In genomic region chr1:134561770-134562143, GRCm38 (mm10) we compare ENCODE assay signal across 9 mouse cellular contexts. TPM values are rescaled to one million over a fixed set of nuclear protein-coding genes. Genes with fewer than 3 reads are reported as not detected.
DNase-seq lines count a peak whose midpoint lies in the region; ATAC-seq and TF ChIP-seq lines count a peak whose summit lies in the region.
"Had no signal": no experiment of that assay in that cellular context is flagged by ENCODE, and none has a peak within 500 bp of the region (broad histone marks: within the 10 kb centered on the region; RNA-seq: fewer than 3 reads in every experiment).

No protein-coding gene starts in this region.

- no peaks in the 10 kb centered on the region for H3K27me3 ChIP-seq in embryonic facial prominence, embryonic 11.5 days (ENCODE audit: control insufficient read depth, insufficient read depth, low read length)
- H3K27me3 ChIP-seq in myocyte (ENCODE audit: control insufficient read depth, insufficient read depth, insufficient read length), result no peaks in the 10 kb centered on the region

- H3K4me3 ChIP-seq in layer of hippocampus, adult 2 months, result peak overlapping the region; percentile 80
- H3K4me3 ChIP-seq in embryonic facial prominence, embryonic 11.5 days (ENCODE audit: low read depth, low read length), result peak overlapping the region; percentile 80
- peak overlapping the region; percentile 49 for H3K4me3 ChIP-seq in myocyte

- no peaks in the 10 kb centered on the region for H3K36me3 ChIP-seq in embryonic facial prominence, embryonic 11.5 days (replicated peaks; ENCODE audit: control insufficient read depth, insufficient read depth, low read depth, low read length)
- H3K36me3 ChIP-seq in myocyte (ENCODE audit: control insufficient read depth, insufficient read depth), result no peaks in the 10 kb centered on the region

- peak overlapping the region; percentile 59 for H3ac ChIP-seq in myocyte (ENCODE audit: control insufficient read depth, insufficient read length)

- ATAC-seq in embryonic facial prominence, embryonic 11.5 days (replicated peaks; ENCODE audit: insufficient number of reproducible peaks, low FRiP score, low TSS enrichment, low read depth), result no peak
- ATAC-seq in CD4-positive, CD25-positive, alpha-beta regulatory T cell, adult 4 months, result no peak

- peak overlapping the region; percentile 58 for H3K4me2 ChIP-seq in embryonic facial prominence, embryonic 11.5 days (ENCODE audit: low read depth, low read length)
- peak overlapping the region; percentile 58 for H3K4me2 ChIP-seq in myocyte (ENCODE audit: low read depth)

- DNase-seq in layer of hippocampus, adult 2 months (ENCODE audit: low spot score in 2 of 2), result no peak
- DNase-seq in layer of hippocampus, adult 9-11 months, result no peak
- no peak for DNase-seq in embryonic facial prominence, embryonic 11.5 days (ENCODE audit: low spot score)
- DNase-seq in induced T-regulatory cell, adult 2 months (ENCODE audit: low read depth), result peak; percentile 14
- no peak for DNase-seq in urinary bladder, adult 2 months (ENCODE audit: low spot score)
- no peak for DNase-seq in spleen, postnatal 4 days (ENCODE audit: low spot score in 2 of 2)

- no peak for TF ChIP-seq POLR2A in myocyte (IDR thresholded peaks at IDR 0.05; ENCODE audit: insufficient read length, low read depth)

- no peak for TF ChIP-seq CTCF in layer of hippocampus, adult 2 months (conservative IDR thresholded peaks at IDR 0.05)

- no peaks in the 10 kb centered on the region for H3K4me1 ChIP-seq in embryonic facial prominence, embryonic 11.5 days (ENCODE audit: control insufficient read depth, insufficient read depth, low read length)

- H3K79me2 ChIP-seq in myocyte (ENCODE audit: control insufficient read depth, insufficient read depth), result peaks cover 51% of the 10 kb centered on the region

- peak overlapping the region; percentile 99 for H3K9ac ChIP-seq in embryonic facial prominence, embryonic 11.5 days (replicated peaks; ENCODE audit: low read length)

- 12% methylated on average over 7 of the region's 7 CpGs for WGBS in embryonic facial prominence, embryonic 11.5 days

- no peaks in the 10 kb centered on the region for H3K9me3 ChIP-seq in embryonic facial prominence, embryonic 11.5 days (replicated peaks; ENCODE audit: control insufficient read depth, low read length)

- H3K27ac ChIP-seq in layer of hippocampus, adult 2 months, result peak overlapping the region; percentile 95; the same call in 1 of the 2 replicates
- no peak overlapping the region; the same call in 1 of the 2 replicates for H3K27ac ChIP-seq in embryonic facial prominence, embryonic 11.5 days (replicated peaks; ENCODE audit: low read depth, low read length)

TF ChIP-seq in myocyte, 11 proteins besides CTCF, POLR2A, EP300 and RAD21:
- no peak for TF ChIP-seq REST (IDR thresholded peaks at IDR 0.05; ENCODE audit: insufficient read depth, insufficient read length)
- TF ChIP-seq E2F4 (IDR thresholded peaks at IDR 0.05; ENCODE audit: insufficient read depth), result no peak
- TF ChIP-seq USF1 (IDR thresholded peaks at IDR 0.05; ENCODE audit: low read depth), result no peak
- TF ChIP-seq TCF12 (IDR thresholded peaks at IDR 0.05; ENCODE audit: insufficient read depth, poor library complexity, severe bottlenecking), result no peak
- TF ChIP-seq SRF (IDR thresholded peaks at IDR 0.05; ENCODE audit: control insufficient read depth, insufficient read length, low read depth), result no peak
- TF ChIP-seq CEBPB (IDR thresholded peaks at IDR 0.05; ENCODE audit: insufficient read depth, poor library complexity, severe bottlenecking), result no peak
- no peak for TF ChIP-seq POLR2AphosphoS2 (IDR thresholded peaks at IDR 0.05; ENCODE audit: insufficient read length, low read depth)
- TF ChIP-seq MAX (IDR thresholded peaks at IDR 0.05; ENCODE audit: low read depth), result no peak
TF ChIP-seq in myocyte: peak in this region for 0.

RNA-seq across cellular contexts. Expression of gene Kdm5b, which starts 1.8 kb away (rescaled TPM):
- total RNA-seq in layer of hippocampus, adult 2 months (2021), result 10 to 100 TPM; 69.1 to 72.6 TPM
- polyA plus RNA-seq in embryonic facial prominence, embryonic 11.5 days (2014; fragmentation: Nextera tagmentation; extraction: Ambion mirVana), result 83.6 and 84.0 TPM in 2 replicates
- polyA plus RNA-seq in myocyte (2012; fragmentation: generic; extraction: Trizol), result 11.2 TPM
- 10 to 100 TPM; 15.5 to 18.1 TPM for polyA plus RNA-seq in CD4-positive, CD25-positive, alpha-beta regulatory T cell, adult 4 months (2017; shearing (Covaris generic))
- 24.4 and 28.6 TPM in 2 replicates for polyA plus RNA-seq in urinary bladder, adult 2 months (2012; rRNA removed)

RNA-seq across cellular contexts. Expression of gene Mgat4e, which starts 12.3 kb away (rescaled TPM):
- not detected for total RNA-seq in layer of hippocampus, adult 2 months (2021)
- polyA plus RNA-seq in embryonic facial prominence, embryonic 11.5 days (2014; fragmentation: Nextera tagmentation; extraction: Ambion mirVana), result not detected in 2 replicates
- not detected for polyA plus RNA-seq in myocyte (2012; fragmentation: generic; extraction: Trizol)
- not detected for polyA plus RNA-seq in CD4-positive, CD25-positive, alpha-beta regulatory T cell, adult 4 months (2017; shearing (Covaris generic))
- 0.12 and 0.29 TPM in 2 replicates for polyA plus RNA-seq in urinary bladder, adult 2 months (2012; rRNA removed)
- total RNA-seq: gastrocnemius, adult 8-10 months had no signal
